Mouse (Mus musculus): ENCODE data around the gene Dctn2. TPM values are rescaled to one million over a fixed set of nuclear protein-coding genes. Genes with fewer than 3 reads are reported as not detected.

The Dctn2 gene
- total RNA-seq, 2 experiments from 2014 or later, result 267 to 287 TPM

DNA sequence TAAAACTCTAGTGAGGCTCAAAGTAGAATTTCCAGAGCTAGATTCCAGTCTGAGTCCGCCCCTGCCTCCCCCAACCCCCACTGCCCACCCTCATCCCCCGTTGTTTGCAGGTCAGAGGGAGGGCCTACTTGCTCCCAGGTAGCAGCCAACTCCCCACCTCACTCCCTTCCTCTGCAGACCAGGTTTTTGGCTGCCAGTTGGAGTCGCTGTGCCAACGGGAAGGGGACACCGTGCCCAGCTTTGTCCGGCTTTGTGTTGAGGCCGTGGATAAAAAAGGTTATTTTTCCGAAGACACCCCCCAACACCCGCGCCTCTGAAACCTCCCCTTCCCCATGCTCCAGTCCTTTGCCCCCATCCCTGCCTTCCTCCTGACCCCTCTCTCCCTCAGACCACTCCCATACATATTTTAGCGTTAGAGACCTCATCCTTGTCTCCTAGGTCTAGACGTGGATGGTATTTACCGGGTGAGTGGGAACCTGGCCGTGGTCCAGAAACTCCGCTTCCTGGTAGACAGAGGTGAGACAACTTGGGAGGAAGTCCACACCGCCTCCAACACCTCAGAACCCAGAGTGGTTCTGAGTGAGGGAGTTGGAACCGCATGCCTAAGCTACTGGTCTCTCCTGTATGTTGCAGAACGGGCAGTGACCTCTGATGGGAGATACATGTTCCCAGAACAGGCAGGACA lies 61.4 kb downstream of the Dctn2 start:
- no peak for DNase-seq (ENCODE audit: low spot score in 2 of 2)
- intact Hi-C loops (cut with DNase I), result no loop called here

- no peak for DNase-seq (ENCODE audit: low spot score in 2 of 2)
- intact Hi-C loops (cut with DNase I), result no loop called here
These were observed 64.0 kb downstream of the Dctn2 start for GRCm38 (mm10) chr10:127330212-127330611.

Other genes starting within 250 kb of the Dctn2 start
- gene Tsfm, start 235.5 kb upstream of the Dctn2 start, total RNA-seq (2021), result 10 to 100 TPM; 21.7 to 28.8 TPM
- gene Mettl1, start 225.0 kb upstream of the Dctn2 start, total RNA-seq (2021), result 10 to 100 TPM in 1 of 2 experiments, 1 to 10 TPM in 1; 9.2 to 10.6 TPM
- not detected for gene Eef1akmt3, start 224.9 kb upstream of the Dctn2 start, total RNA-seq (2021)
- 1 to 10 TPM in 1 of 2 experiments, under 1 TPM in 1; 0.39 to 1.2 TPM for gene Cyp27b1, start 218.1 kb upstream of the Dctn2 start, total RNA-seq (2021)
- gene March9, start 206.2 kb upstream of the Dctn2 start, total RNA-seq (2021), result 10 to 100 TPM; 21.5 to 24.9 TPM
- 10 to 100 TPM; 76.9 to 88.1 TPM for gene Cdk4, start 202.8 kb upstream of the Dctn2 start, total RNA-seq (2021)
- 10 to 100 TPM; 63.5 to 66.3 TPM for gene Tspan31, start 196.1 kb upstream of the Dctn2 start, total RNA-seq (2021)
- 100 to 1,000 TPM; 680 to 686 TPM for gene Agap2, start 191.1 kb upstream of the Dctn2 start, total RNA-seq (2021)
- 100 to 1,000 TPM; 118 to 119 TPM for gene Os9, start 145.2 kb upstream of the Dctn2 start, total RNA-seq (2021)
- 100 to 1,000 TPM; 116 to 122 TPM for gene B4galnt1, start 101.1 kb upstream of the Dctn2 start, total RNA-seq (2021)
- 1 to 10 TPM; 1.8 to 4.4 TPM for gene Slc26a10, start 85.7 kb upstream of the Dctn2 start, total RNA-seq (2021)
- gene Arhgef25, start 76.3 kb upstream of the Dctn2 start, total RNA-seq (2021), result 100 to 1,000 TPM; 173 to 176 TPM
- 100 to 1,000 TPM; 195 to 221 TPM for gene Dtx3, start 70.6 kb upstream of the Dctn2 start, total RNA-seq (2021)
- 100 to 1,000 TPM in 1 of 2 experiments, 10 to 100 TPM in 1; 94.6 to 106 TPM for gene Pip4k2c, start 54.8 kb upstream of the Dctn2 start, total RNA-seq (2021)
- gene Kif5a, start 3.0 kb upstream of the Dctn2 start, total RNA-seq (2021), result 1,000 to 10,000 TPM in 1 of 2 experiments, 100 to 1,000 TPM in 1; 978 to 1,176 TPM
- 10 to 100 TPM; 32.9 to 54.4 TPM for gene Mbd6, start 22.6 kb downstream of the Dctn2 start, total RNA-seq (2021)
- 10 to 100 TPM; 54.9 to 60.1 TPM for gene Mars, start 45.4 kb downstream of the Dctn2 start, total RNA-seq (2021)
- 1 to 10 TPM in 1 of 2 experiments, under 1 TPM in 1; 0.94 to 1.1 TPM for gene Arhgap9, start 55.6 kb downstream of the Dctn2 start, total RNA-seq (2021)
- gene Gli1, start 75.6 kb downstream of the Dctn2 start, total RNA-seq (2021), result 1 to 10 TPM; 1.9 to 2.9 TPM
- gene Inhbe, start 88.0 kb downstream of the Dctn2 start, total RNA-seq (2021), result under 1 TPM; 0.15 to 0.20 TPM
- gene Inhbc, start 104.1 kb downstream of the Dctn2 start, total RNA-seq (2021), result not detected
- 100 to 1,000 TPM; 348 to 365 TPM for gene R3hdm2, start 114.0 kb downstream of the Dctn2 start, total RNA-seq (2021)
- gene Stac3, start 235.3 kb downstream of the Dctn2 start, total RNA-seq (2021), result 1 to 10 TPM; 1.7 to 2.9 TPM
- gene Ndufa4l2, start 248.6 kb downstream of the Dctn2 start, total RNA-seq (2021), result 1 to 10 TPM; 2.1 to 4.9 TPM

All from left cerebral cortex, postnatal 36 days (tissue).